Mouse (Mus musculus) testis, adult 2 months (tissue): ENCODE measurements around the gene Ube2g2. TPM values are rescaled to one million over a fixed set of nuclear protein-coding genes. Genes with fewer than 3 reads are reported as not detected.
"Not testable (repeated sequence)": the region's sequence is repeated elsewhere in the genome, so short reads cannot be mapped to it uniquely, and the experiment has no call there.

Source experiments
- H3K27ac ChIP-seq: fragments of 200-500 bp; 2 replicates; pipeline ENCODE4 v1.5.1; 2012; ENCODE audit warnings: low read depth, low read length; ENCODE audit not compliant: control insufficient read depth, insufficient read depth
- H3K27me3 ChIP-seq: fragments of 200-500 bp; 2 replicates; pipeline ENCODE4 v1.6.1; 2012; ENCODE audit warnings: mild to moderate bottlenecking, low read length, moderate library complexity; ENCODE audit not compliant: control insufficient read depth, insufficient read depth
- H3K36me3 ChIP-seq: fragments of 200-500 bp; 2 replicates; pipeline ENCODE4 v1.6.1; 2012; ENCODE audit warnings: mild to moderate bottlenecking, low read length; ENCODE audit not compliant: control insufficient read depth, insufficient read depth
- H3K4me1 ChIP-seq: fragments of 200-500 bp; 2 replicates; pipeline ENCODE4 v1.6.1; 2012; ENCODE audit warnings: low read length; ENCODE audit not compliant: control insufficient read depth, insufficient read depth
- H3K4me3 ChIP-seq: fragments of 200-500 bp; 2 replicates; pipeline ENCODE4 v1.5.1; 2012; ENCODE audit warnings: low read depth, mild to moderate bottlenecking, low read length, moderate library complexity, mixed read lengths; ENCODE audit not compliant: control insufficient read depth
- CTCF ChIP-seq: fragments of 200-500 bp; IDR thresholded peaks from 2 replicates; pipeline ENCODE4 v1.5.1; 2012; ENCODE audit warnings: low read depth, mild to moderate bottlenecking, inconsistent platforms, low read length, moderate library complexity; ENCODE audit not compliant: control insufficient read depth, insufficient read depth, insufficient replicate concordance
- POLR2A ChIP-seq: fragments of 200-500 bp; IDR thresholded peaks from 2 replicates; pipeline ENCODE4 v1.6.1; 2012; ENCODE audit warnings: low read depth, mild to moderate bottlenecking, inconsistent platforms, low read length, moderate library complexity; ENCODE audit not compliant: control insufficient read depth
- polyA plus RNA-seq: library from polyadenylated mRNA; depleted of rRNA; stranded (reverse); fragments of >200 nt; gene quantifications from 2 replicates; pipeline ENCODE4 v1.2.3, GENCODE M21; 2012; rRNA removed

The Ube2g2 gene
- polyA plus RNA-seq, 1 experiment: 66.1 TPM

DNA sequence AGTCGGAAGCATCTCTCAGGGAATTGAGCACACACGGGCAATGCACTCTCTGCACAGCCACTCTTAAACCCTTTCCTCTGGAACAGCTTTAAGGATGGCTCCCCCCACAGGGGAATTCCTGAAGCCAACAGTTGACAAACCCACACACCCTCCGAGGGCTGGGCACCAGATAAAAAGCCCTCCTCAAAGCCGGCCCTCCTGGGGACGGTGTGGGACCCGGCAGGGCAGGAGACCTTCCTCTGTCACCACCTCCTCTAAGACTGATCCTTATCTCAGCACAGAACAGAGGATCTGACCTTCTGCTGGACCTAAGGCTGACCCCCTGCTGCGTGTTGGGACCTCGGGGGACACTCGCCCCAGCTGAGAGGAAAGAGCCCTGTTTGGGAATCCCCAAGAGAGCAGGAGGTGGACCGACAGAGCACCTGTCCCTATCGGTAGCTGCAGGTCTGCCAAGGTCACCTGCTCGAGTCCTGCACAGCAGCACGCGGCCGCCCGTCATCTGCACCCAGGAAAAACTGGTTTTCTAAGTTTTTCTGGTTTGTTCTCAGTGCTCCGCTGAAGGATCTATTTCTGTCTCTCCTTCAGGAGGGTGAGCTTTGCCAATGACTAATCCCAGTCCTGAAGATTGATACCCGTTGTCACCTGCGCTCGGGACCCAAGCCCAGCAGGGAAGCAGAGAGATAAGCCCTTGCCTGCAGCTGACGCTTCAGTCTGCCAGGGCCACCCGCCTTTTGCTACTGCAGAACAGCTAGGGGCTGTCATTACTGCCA is 64.0 kb downstream of the Ube2g2 start, which contains the start of gene Tspear:
Gene Tspear (plus strand): TSS at position 675 of the 770 bp plus-strand sequence.
- H3K27ac ChIP-seq: no peak within 1 kb of the TSS
- H3K4me1 ChIP-seq: no peaks in the 10 kb centered on the region
- TF ChIP-seq CTCF (no peak), POLR2A (no peak)
- H3K36me3 ChIP-seq: no peaks in the 10 kb centered on the region
- H3K4me3 ChIP-seq: no peak within 1 kb of the TSS
- H3K27me3 ChIP-seq: no peaks in the 10 kb centered on the region

DNA sequence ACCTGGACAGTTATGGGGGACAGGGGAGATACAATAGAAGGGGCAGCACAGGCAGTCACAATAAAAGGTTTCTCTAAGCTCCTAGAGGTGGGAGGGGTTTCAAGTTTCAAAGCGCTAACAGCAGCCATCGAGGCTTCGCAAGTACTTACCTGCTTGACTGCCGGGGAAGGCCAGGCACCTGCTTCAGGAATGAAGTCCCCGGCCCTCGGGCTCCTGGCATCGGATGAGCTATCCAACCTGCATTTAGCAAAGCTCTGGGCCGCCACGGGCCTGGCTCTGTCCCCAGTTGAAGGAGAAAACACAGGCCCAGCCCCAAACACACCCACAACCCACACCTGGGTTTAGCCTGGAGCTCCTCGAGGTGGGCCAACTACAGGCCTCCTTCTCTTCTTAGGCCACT is 64.9 kb downstream of the Ube2g2 start:
- Histone ChIP-seq H3K4me3 (no peak overlapping the region), H3K36me3 (no peaks in the 10 kb centered on the region), H3K27ac (no peak overlapping the region), H3K4me1 (no peaks in the 10 kb centered on the region), H3K27me3 (no peaks in the 10 kb centered on the region)
- no peak for TF ChIP-seq POLR2A
- TF ChIP-seq CTCF: no peak

DNA sequence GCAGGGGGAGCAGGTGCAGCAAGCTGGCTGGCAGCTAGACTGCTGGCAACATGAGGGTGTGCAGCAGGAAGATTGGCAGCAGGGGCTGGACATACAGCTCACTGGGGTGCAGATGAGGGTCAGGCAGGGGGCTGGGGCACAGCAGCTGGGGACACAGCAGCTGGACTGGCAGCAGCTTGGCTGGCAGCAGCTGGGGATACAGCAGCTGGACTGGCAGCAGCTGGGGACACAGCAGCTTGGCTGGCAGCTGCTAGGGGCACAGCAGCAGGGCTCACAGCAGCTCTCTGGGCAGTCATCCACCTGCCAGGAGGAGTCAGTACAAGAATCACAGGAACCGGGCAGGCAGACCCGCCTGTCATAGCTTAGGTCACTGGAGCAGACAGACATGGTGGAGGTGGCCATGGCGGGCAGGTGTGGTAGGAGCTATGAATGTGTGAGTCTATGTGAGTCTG is 68.3 kb downstream of the Ube2g2 start, which contains the start of gene Gm19402:
Gene Gm19402 (minus strand): TSS at position 402 of the 452 bp plus-strand sequence.
- H3K4me3 ChIP-seq, H3K36me3 ChIP-seq, H3K27me3 ChIP-seq, H3K4me1 ChIP-seq, H3K27ac ChIP-seq: not testable (repeated sequence)

Other genes with a start within 250 kb of the Ube2g2 start
- 10.9 and 12.9 TPM in 2 replicates for gene Adarb1, start 204.0 kb upstream of the Ube2g2 start, polyA plus RNA-seq
- 10.4 and 10.7 TPM in 2 replicates for gene Fam207a, start 106.5 kb upstream of the Ube2g2 start, polyA plus RNA-seq
- gene Itgb2, start 92.0 kb upstream of the Ube2g2 start, polyA plus RNA-seq: 0.77 and 0.81 TPM in 2 replicates
- 127 and 131 TPM in 2 replicates for gene Pttg1ip, start 40.6 kb upstream of the Ube2g2 start, polyA plus RNA-seq
- gene Sumo3, start 16.2 kb upstream of the Ube2g2 start, polyA plus RNA-seq: 83.1 and 88.6 TPM in 2 replicates
- gene Gm49325, start 16.1 kb upstream of the Ube2g2 start, polyA plus RNA-seq: 0.72 TPM in 1 of 2 replicates, not detected in the other
- 0.07 and 0.73 TPM in 2 replicates for gene Tspear, start 64.3 kb downstream of the Ube2g2 start, polyA plus RNA-seq
- not detected in 2 replicates for gene Gm19402, start 68.5 kb downstream of the Ube2g2 start, polyA plus RNA-seq
- gene Gm9508, start 75.0 kb downstream of the Ube2g2 start, polyA plus RNA-seq: not detected in 2 replicates
- gene Gm10272, start 84.4 kb downstream of the Ube2g2 start, polyA plus RNA-seq: not detected in 2 replicates
- not detected in 2 replicates for gene Gm10024, start 89.2 kb downstream of the Ube2g2 start, polyA plus RNA-seq
- not detected in 2 replicates for gene Gm10142, start 93.5 kb downstream of the Ube2g2 start, polyA plus RNA-seq
- gene Krtap12-1, start 98.3 kb downstream of the Ube2g2 start, polyA plus RNA-seq: not detected in 2 replicates
- gene Gm10100, start 104.2 kb downstream of the Ube2g2 start, polyA plus RNA-seq: not detected in 2 replicates
- not detected in 2 replicates for gene Gm18596, start 120.4 kb downstream of the Ube2g2 start, polyA plus RNA-seq
- gene Gm9736, start 129.1 kb downstream of the Ube2g2 start, polyA plus RNA-seq: not detected in 2 replicates
- not detected in 2 replicates for gene Gm3233, start 137.4 kb downstream of the Ube2g2 start, polyA plus RNA-seq
- not detected in 2 replicates for gene Gm3238, start 149.1 kb downstream of the Ube2g2 start, polyA plus RNA-seq
- gene Gm7138, start 154.7 kb downstream of the Ube2g2 start, polyA plus RNA-seq: not detected in 2 replicates
- gene Gm3250, start 160.3 kb downstream of the Ube2g2 start, polyA plus RNA-seq: not detected in 2 replicates
- gene Gm7137, start 165.9 kb downstream of the Ube2g2 start, polyA plus RNA-seq: not detected in 2 replicates
- not detected in 2 replicates for gene Gm9639, start 172.8 kb downstream of the Ube2g2 start, polyA plus RNA-seq
- gene Gm19668, start 176.9 kb downstream of the Ube2g2 start, polyA plus RNA-seq: not detected in 2 replicates
- not detected in 2 replicates for gene Gm9507, start 189.6 kb downstream of the Ube2g2 start, polyA plus RNA-seq
- not detected in 2 replicates for gene Gm2696, start 192.4 kb downstream of the Ube2g2 start, polyA plus RNA-seq
- gene Krtap10-4, start 204.8 kb downstream of the Ube2g2 start, polyA plus RNA-seq: 1.2 and 1.4 TPM in 2 replicates
- not detected in 2 replicates for gene Krtap10-10, start 213.7 kb downstream of the Ube2g2 start, polyA plus RNA-seq
- not detected in 2 replicates for gene Gm36176, start 224.5 kb downstream of the Ube2g2 start, polyA plus RNA-seq
- not detected in 2 replicates for gene Gm10318, start 230.6 kb downstream of the Ube2g2 start, polyA plus RNA-seq
- gene Gm3285, start 239.7 kb downstream of the Ube2g2 start, polyA plus RNA-seq: not detected in 2 replicates